Mouse (Mus musculus): ENCODE data around the gene Olfr902. TPM values are rescaled to one million over a fixed set of nuclear protein-coding genes. Genes with fewer than 3 reads are reported as not detected.

The Olfr902 gene
- total and polyA plus RNA-seq, 3 experiments = not detected

DNA sequence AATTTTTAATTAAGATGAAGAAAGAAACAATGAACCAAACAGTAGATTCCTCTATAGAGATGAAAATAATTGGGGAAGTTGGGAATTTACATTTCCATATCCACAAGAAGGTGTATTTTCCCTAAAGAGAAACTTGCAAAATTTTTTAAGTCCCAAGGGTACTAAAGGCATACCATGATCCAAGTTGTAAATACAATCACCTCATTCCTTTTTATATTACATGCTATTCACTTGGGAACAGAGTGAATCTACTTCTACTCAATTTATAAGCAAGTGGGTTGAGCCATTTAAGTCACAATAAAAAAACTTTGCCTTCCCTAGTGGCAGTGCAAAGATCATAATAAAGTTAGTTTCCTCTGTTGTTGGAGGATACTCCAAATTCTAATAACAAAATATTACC lies 15.4 kb downstream of the Olfr902 start, which contains the start of gene Olfr904:
Olfr904 (plus strand) TSS at position 301 of the 400 bp plus-strand sequence.
- Histone ChIP-seq H3K4me3 (no peak within 1 kb of the TSS), H3K36me3 (ENCODE audit: control insufficient read depth, insufficient read depth, low read length) (no peaks in the 10 kb centered on the region), H3K27me3 (ENCODE audit: control insufficient read depth, insufficient read depth, low read length) (no peaks in the 10 kb centered on the region), H3K4me1 (ENCODE audit: control insufficient read depth, insufficient read depth, low read length) (no peaks in the 10 kb centered on the region), H3K79me2 (replicated peaks; ENCODE audit: control insufficient read depth, insufficient read depth, low read length) (no peaks in the 10 kb centered on the region), H3K27ac (no peak within 1 kb of the TSS), H3K9ac (ENCODE audit: low read depth, low read length) (no peak within 1 kb of the TSS)
- TF ChIP-seq CTCF (IDR thresholded peaks at IDR 0.05) (no peak), POLR2A (IDR thresholded peaks at IDR 0.05; ENCODE audit: insufficient read depth, low read depth, low read length) (no peak), EP300 (IDR thresholded peaks at IDR 0.05; ENCODE audit: insufficient read depth, low read depth, low read length) (no peak)
- intact Hi-C loops (cut with DNase I) = no loop called here
- no peak for DNase-seq

DNA sequence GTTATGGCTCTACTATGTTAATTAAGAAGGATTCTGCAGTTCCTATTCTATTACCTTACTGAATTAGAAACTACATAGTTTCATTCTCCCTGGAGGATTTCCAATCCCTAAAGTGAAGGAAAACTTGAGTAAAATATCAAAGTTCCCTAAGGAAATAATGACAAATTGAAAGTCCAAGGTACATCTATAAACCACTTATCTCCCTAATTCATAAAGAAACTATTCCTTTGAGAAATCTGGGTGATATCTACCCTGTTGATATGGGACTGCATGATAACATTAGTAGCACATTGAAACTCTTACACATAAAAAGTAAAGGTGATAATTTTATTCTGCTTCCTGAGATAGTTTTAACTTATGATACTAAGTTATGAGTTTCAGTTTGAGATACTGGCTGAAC lies 23.4 kb downstream of the Olfr902 start, which contains the start of gene Olfr905:
Olfr905 (plus strand) TSS at position 301 of the 400 bp plus-strand sequence.
- Histone ChIP-seq H3K79me2 (replicated peaks; ENCODE audit: control insufficient read depth, insufficient read depth, low read length) (no peaks in the 10 kb centered on the region), H3K36me3 (ENCODE audit: control insufficient read depth, insufficient read depth, low read length) (no peaks in the 10 kb centered on the region), H3K4me1 (ENCODE audit: control insufficient read depth, insufficient read depth, low read length) (no peaks in the 10 kb centered on the region), H3K27me3 (ENCODE audit: control insufficient read depth, insufficient read depth, low read length) (no peaks in the 10 kb centered on the region), H3K9ac (ENCODE audit: low read depth, low read length) (no peak within 1 kb of the TSS), H3K27ac (no peak within 1 kb of the TSS), H3K4me3 (no peak within 1 kb of the TSS)
- TF ChIP-seq POLR2A (IDR thresholded peaks at IDR 0.05; ENCODE audit: insufficient read depth, low read depth, low read length) (no peak), CTCF (IDR thresholded peaks at IDR 0.05) (no peak), EP300 (IDR thresholded peaks at IDR 0.05; ENCODE audit: insufficient read depth, low read depth, low read length) (no peak)
- no peak for DNase-seq
- intact Hi-C loops (cut with DNase I) = no loop called here

DNA sequence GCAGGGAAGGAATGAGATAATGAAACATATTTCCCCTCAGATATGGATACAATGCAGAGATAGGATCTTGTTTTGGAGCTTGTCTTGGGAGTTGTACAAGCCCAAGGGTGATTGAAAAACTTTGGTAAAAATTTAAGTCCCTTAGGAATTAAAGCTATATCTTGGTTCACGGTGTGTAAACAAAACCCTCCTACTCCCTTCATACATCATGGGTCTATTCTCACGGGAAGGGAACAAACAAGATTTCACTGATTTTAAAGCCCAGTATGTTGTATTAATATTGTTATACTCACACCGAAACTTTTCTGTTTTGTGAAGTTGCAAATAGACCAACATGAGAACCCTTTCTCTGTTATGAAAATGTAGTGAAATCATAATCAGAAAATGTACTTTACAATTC lies 39.3 kb downstream of the Olfr902 start, which contains the start of gene Olfr906:
Olfr906 (plus strand) TSS at position 301 of the 400 bp plus-strand sequence.
- Histone ChIP-seq H3K79me2 (replicated peaks; ENCODE audit: control insufficient read depth, insufficient read depth, low read length) (no peaks in the 10 kb centered on the region), H3K9ac (ENCODE audit: low read depth, low read length) (no peak within 1 kb of the TSS), H3K27me3 (ENCODE audit: control insufficient read depth, insufficient read depth, low read length) (no peaks in the 10 kb centered on the region), H3K27ac (no peak within 1 kb of the TSS), H3K4me1 (ENCODE audit: control insufficient read depth, insufficient read depth, low read length) (no peaks in the 10 kb centered on the region), H3K36me3 (ENCODE audit: control insufficient read depth, insufficient read depth, low read length) (no peaks in the 10 kb centered on the region), H3K4me3 (no peak within 1 kb of the TSS)
- 55% methylated on average over 3 of the region's 3 CpGs for WGBS
- DNase-seq = no peak
- intact Hi-C loops (cut with DNase I) = no loop called here
- TF ChIP-seq EP300 (IDR thresholded peaks at IDR 0.05; ENCODE audit: insufficient read depth, low read depth, low read length) (no peak), CTCF (IDR thresholded peaks at IDR 0.05) (no peak), POLR2A (IDR thresholded peaks at IDR 0.05; ENCODE audit: insufficient read depth, low read depth, low read length) (no peak)

DNA sequence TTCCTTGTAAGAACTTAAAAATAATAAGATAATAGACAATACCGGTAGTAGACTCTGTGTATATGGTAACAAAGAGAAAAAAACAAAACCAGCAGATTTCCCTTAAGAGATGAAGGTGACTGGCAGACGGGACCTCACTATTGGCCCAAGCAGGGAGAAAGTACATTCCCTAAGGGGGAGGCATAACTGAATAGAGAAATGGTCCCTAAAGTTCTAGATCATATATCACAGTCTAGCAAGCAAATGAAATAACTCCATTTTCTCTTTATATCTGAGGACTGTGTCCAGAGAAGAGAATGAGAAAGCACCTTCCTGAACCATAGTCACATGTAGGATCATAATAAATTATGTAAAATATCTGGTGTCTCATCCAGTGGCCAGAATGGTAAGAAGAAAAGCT lies 48.0 kb downstream of the Olfr902 start, which contains the start of gene Olfr907:
Olfr907 (plus strand) TSS at position 301 of the 400 bp plus-strand sequence.
- TF ChIP-seq POLR2A (IDR thresholded peaks at IDR 0.05; ENCODE audit: insufficient read depth, low read depth, low read length) (no peak), EP300 (IDR thresholded peaks at IDR 0.05; ENCODE audit: insufficient read depth, low read depth, low read length) (no peak), CTCF (IDR thresholded peaks at IDR 0.05) (no peak)
- H3K36me3 ChIP-seq (ENCODE audit: control insufficient read depth, insufficient read depth, low read length) = no peaks in the 10 kb centered on the region

More for the DNA sequence above, 48.0 kb downstream of the Olfr902 start, which contains the start of gene Olfr907:
- WGBS = 68% methylated on average over 2 of the region's 2 CpGs
- intact Hi-C loops (cut with DNase I) = no loop called here
- no peak within 1 kb of the TSS for H3K9ac ChIP-seq (ENCODE audit: low read depth, low read length)
- H3K4me1 ChIP-seq (ENCODE audit: control insufficient read depth, insufficient read depth, low read length) = no peaks in the 10 kb centered on the region
- no peak within 1 kb of the TSS for H3K4me3 ChIP-seq
- no peak within 1 kb of the TSS for H3K27ac ChIP-seq
- DNase-seq = no peak
- H3K79me2 ChIP-seq (replicated peaks; ENCODE audit: control insufficient read depth, insufficient read depth, low read length) = no peaks in the 10 kb centered on the region
- H3K27me3 ChIP-seq (ENCODE audit: control insufficient read depth, insufficient read depth, low read length) = no peaks in the 10 kb centered on the region

Other genes with a start within 250 kb of the Olfr902 start
- gene Olfr893, start 239.3 kb upstream of the Olfr902 start, total RNA-seq (2021) = not detected
- gene Olfr893, start 239.3 kb upstream of the Olfr902 start, polyA plus RNA-seq (2012; rRNA removed) = not detected in 2 replicates
- not detected for gene Olfr894, start 229.6 kb upstream of the Olfr902 start, total RNA-seq (2021)
- not detected in 2 replicates for gene Olfr894, start 229.6 kb upstream of the Olfr902 start, polyA plus RNA-seq (2012; rRNA removed)
- not detected for gene Olfr143, start 194.9 kb upstream of the Olfr902 start, total RNA-seq (2021)
- gene Olfr143, start 194.9 kb upstream of the Olfr902 start, polyA plus RNA-seq (2012; rRNA removed) = not detected in 2 replicates
- gene Olfr895, start 179.8 kb upstream of the Olfr902 start, total RNA-seq (2021) = not detected
- gene Olfr895, start 179.8 kb upstream of the Olfr902 start, polyA plus RNA-seq (2012; rRNA removed) = not detected in 2 replicates
- not detected for gene Olfr896-ps1, start 156.5 kb upstream of the Olfr902 start, total RNA-seq (2021)
- gene Olfr896-ps1, start 156.5 kb upstream of the Olfr902 start, polyA plus RNA-seq (2012; rRNA removed) = not detected in 2 replicates
- not detected for gene Olfr25, start 118.6 kb upstream of the Olfr902 start, total RNA-seq (2021)
- not detected in 2 replicates for gene Olfr25, start 118.6 kb upstream of the Olfr902 start, polyA plus RNA-seq (2012; rRNA removed)
- not detected for gene Olfr898, start 99.2 kb upstream of the Olfr902 start, total RNA-seq (2021)
- gene Olfr898, start 99.2 kb upstream of the Olfr902 start, polyA plus RNA-seq (2012; rRNA removed) = not detected in 2 replicates
- gene Olfr250, start 80.8 kb upstream of the Olfr902 start, total RNA-seq (2021) = not detected
- gene Olfr250, start 80.8 kb upstream of the Olfr902 start, polyA plus RNA-seq (2012; rRNA removed) = not detected in 2 replicates
- gene Olfr251, start 70.6 kb upstream of the Olfr902 start, total RNA-seq (2021) = not detected
- not detected in 2 replicates for gene Olfr251, start 70.6 kb upstream of the Olfr902 start, polyA plus RNA-seq (2012; rRNA removed)
- not detected for gene Olfr147, start 46.0 kb upstream of the Olfr902 start, total RNA-seq (2021)
- gene Olfr147, start 46.0 kb upstream of the Olfr902 start, polyA plus RNA-seq (2012; rRNA removed) = not detected in 2 replicates
- gene Olfr901, start 18.2 kb upstream of the Olfr902 start, total RNA-seq (2021) = not detected
- not detected in 2 replicates for gene Olfr901, start 18.2 kb upstream of the Olfr902 start, polyA plus RNA-seq (2012; rRNA removed)
- gene Olfr904, start 15.5 kb downstream of the Olfr902 start, total RNA-seq (2021) = not detected
- gene Olfr904, start 15.5 kb downstream of the Olfr902 start, polyA plus RNA-seq (2012; rRNA removed) = not detected in 2 replicates
- not detected for gene Olfr905, start 23.5 kb downstream of the Olfr902 start, total RNA-seq (2021)
- gene Olfr905, start 23.5 kb downstream of the Olfr902 start, polyA plus RNA-seq (2012; rRNA removed) = not detected in 2 replicates
- gene Olfr906, start 39.4 kb downstream of the Olfr902 start, total RNA-seq (2021) = not detected
- gene Olfr906, start 39.4 kb downstream of the Olfr902 start, polyA plus RNA-seq (2012; rRNA removed) = not detected in 2 replicates
- gene Olfr907, start 48.1 kb downstream of the Olfr902 start, total RNA-seq (2021) = not detected
- gene Olfr907, start 48.1 kb downstream of the Olfr902 start, polyA plus RNA-seq (2012; rRNA removed) = not detected in 2 replicates
- gene Olfr911-ps1, start 73.9 kb downstream of the Olfr902 start, total RNA-seq (2021) = not detected
- gene Olfr911-ps1, start 73.9 kb downstream of the Olfr902 start, polyA plus RNA-seq (2012; rRNA removed) = not detected in 2 replicates
- gene Olfr910, start 90.2 kb downstream of the Olfr902 start, total RNA-seq (2021) = not detected
- not detected in 2 replicates for gene Olfr910, start 90.2 kb downstream of the Olfr902 start, polyA plus RNA-seq (2012; rRNA removed)
- not detected for gene Olfr912, start 132.5 kb downstream of the Olfr902 start, total RNA-seq (2021)
- not detected in 2 replicates for gene Olfr912, start 132.5 kb downstream of the Olfr902 start, polyA plus RNA-seq (2012; rRNA removed)
- not detected for gene Olfr913, start 145.1 kb downstream of the Olfr902 start, total RNA-seq (2021)
- not detected in 2 replicates for gene Olfr913, start 145.1 kb downstream of the Olfr902 start, polyA plus RNA-seq (2012; rRNA removed)
- gene Olfr914, start 157.4 kb downstream of the Olfr902 start, total RNA-seq (2021) = not detected
- gene Olfr914, start 157.4 kb downstream of the Olfr902 start, polyA plus RNA-seq (2012; rRNA removed) = not detected in 2 replicates
- gene Olfr916, start 212.2 kb downstream of the Olfr902 start, total RNA-seq (2021) = not detected
- gene Olfr916, start 212.2 kb downstream of the Olfr902 start, polyA plus RNA-seq (2012; rRNA removed) = not detected in 2 replicates
- not detected for gene Olfr917, start 218.2 kb downstream of the Olfr902 start, total RNA-seq (2021)
- gene Olfr917, start 218.2 kb downstream of the Olfr902 start, polyA plus RNA-seq (2012; rRNA removed) = not detected in 2 replicates
- not detected for gene Olfr918, start 226.9 kb downstream of the Olfr902 start, total RNA-seq (2021)
- gene Olfr918, start 226.9 kb downstream of the Olfr902 start, polyA plus RNA-seq (2012; rRNA removed) = not detected in 2 replicates